Mouse (Mus musculus) retina, adult 2 months (tissue): Measurements from ENCODE around the gene Ispd.
"Not testable (repeated sequence)": the region's sequence is repeated elsewhere in the genome, so short reads cannot be mapped to it uniquely, and the experiment has no call there.

Experiments used
- DNase-seq: peaks from one replicate; pipeline ENCODE4 v3.0.0-alpha.2; 2012; ENCODE audit warnings: low read depth, low spot score

Gene Ispd

DNA sequence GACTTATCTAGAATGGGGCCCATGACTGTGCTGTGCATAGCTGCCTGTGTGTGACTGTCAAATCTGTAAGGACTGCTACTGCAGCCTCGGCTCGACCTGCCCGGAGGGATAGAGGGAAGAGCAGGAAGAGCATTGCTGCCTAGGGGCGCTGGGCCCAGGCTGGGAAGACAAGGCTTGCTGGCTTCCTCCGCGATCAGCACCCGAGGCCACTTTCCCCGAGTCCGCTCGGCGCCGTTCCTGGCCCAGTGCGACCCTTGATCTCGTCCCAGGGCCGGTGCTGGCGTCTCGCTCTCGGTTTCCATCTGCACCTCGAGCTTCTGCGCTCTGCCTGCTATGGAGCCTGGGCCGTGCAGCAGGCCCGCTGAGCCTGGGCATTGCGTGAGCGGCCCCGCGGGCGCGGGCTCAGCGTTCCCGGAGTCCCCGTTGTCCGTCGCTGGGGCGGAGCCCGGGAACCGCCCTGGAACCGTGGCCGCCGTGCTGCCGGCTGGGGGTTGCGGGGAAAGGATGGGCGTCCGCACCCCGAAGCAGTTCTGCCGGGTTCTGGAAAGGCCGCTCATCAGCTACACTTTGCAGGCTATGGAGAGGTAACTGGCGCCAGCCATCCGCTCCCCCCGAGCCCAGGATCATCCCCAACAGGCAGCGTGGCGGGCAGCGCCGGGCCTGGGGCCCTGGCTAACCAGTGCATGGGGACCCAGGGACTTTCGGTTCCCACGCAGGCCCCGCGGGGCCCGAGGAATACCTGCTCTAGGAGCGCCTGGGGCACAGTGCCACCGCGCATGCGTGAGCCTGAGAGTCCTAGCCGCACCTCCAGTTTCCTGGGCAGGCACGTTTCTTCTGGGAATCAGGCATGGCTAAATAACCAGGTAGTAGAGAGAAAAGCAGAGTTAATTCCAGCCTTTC, at the start of gene Ispd, which contains the start of gene D630036H23Rik:
Ispd (plus strand) TSS at position 10 of the 900 bp plus-strand sequence.
D630036H23Rik (minus strand) TSS at position 741 of the 900 bp plus-strand sequence.
- peak; percentile 72 for DNase-seq

DNA sequence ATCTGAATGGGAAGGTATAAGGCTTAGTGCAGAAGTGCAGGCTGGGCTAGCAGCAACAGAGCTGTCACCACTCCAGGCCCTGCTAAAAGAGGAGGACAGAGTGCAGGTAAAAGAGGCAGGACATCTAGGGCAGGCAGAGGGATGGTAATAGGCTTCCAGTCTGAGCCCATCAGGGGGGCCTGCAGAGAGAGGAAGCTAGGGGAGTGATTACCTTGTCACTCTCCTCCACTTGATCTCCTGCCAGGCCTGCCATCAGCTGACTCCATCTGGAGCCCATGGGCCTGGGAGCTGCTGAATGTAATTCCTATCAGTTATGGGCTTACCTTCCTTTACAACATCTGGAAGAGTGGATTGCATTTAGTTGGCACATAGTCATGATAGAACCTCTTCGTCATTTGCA, 48.6 kb upstream of the Ispd start:
- no peak for DNase-seq

DNA sequence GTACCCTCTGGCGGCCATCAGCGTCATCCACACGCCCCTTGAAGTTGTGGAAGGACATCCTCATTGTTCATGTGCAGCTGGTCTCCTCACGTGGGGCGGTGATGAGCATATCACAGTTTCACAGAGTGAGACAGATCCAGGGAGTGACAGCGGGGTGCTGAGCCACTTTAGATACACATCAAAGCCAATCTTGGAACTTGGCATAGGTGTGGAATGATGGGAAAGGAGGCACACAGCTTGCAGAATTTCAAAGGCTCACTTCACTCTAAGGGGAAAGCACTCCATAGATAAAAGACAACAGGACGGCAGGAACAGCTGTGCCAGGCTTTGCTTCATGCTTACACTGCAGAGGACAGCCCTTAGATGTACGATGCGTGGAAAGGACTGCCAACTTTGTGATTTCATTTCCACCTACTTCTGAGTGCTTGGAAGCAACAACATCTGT, 47.4 kb upstream of the Ispd start:
- no peak for DNase-seq

- DNase-seq: no peak
These were observed 37.1 kb upstream of the Ispd start for GRCm38 (mm10) chr12:36344131-36344530.

GRCm38 (mm10) chr12:36360064-36360463, 21.2 kb upstream of the Ispd start:
- no peak for DNase-seq

DNA sequence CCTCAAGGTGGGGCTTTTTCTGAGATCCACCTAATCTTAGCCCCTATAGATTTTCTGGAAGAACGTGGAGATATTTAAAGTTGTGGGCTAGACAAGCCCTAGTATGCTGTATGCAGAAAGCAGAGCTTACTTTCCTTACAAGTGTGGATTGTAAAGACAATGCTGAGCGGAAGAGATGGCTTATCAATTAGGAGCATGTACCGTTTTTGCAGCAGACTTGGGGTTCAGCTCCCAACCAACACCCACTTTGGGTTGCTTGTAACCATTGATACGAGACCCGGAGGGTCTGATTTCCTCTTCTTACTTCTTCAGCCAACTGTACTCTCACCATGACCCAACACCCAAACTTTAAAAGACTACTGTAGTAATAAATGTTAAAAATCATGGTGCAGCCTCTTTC, 20.6 kb upstream of the Ispd start:
- no peak for DNase-seq

DNA sequence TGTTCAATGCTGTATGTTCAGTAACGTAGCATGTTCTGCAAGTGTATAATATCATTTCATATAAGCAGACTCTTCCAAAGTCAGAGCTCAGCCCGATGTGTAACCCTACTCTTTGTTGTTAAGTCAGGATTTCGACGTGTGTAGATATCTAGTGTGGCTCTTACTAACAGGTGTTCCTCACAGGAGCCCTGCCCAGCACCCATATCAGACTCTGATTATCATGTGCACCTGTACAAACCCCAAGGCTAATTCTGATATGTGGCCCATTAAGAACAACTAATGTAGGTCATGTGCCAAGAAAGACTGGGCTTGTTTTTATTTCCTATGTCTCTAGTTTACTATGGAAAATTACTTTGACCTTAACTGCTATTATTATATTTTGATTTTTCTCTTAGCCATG, 17.2 kb upstream of the Ispd start:
- no peak for DNase-seq

GRCm38 (mm10) chr12:36373237-36373998, 7.8 kb upstream of the Ispd start:
- no peak for DNase-seq

DNA sequence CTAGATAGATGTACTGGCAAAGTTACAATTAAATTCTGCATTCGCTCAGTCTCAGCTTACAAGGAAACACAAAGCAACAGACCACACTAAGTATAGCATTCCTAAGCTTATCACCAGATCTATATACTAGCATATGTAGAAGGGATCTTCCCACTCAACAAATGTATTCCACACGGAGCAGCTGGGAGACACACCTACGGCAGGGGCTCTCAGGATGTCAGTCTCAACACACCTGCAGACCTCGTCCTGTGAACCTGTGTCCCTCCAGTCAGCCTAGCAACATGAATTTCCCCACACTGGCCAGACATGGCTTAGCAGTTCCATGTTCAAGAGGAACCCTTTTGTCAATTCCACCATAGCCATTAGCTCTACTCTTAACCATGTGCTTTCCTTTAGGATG, 4.9 kb upstream of the Ispd start:
- DNase-seq: not testable (repeated sequence)

GRCm38 (mm10) chr12:36380254-36380653, 996 bp upstream of the Ispd start:
- no peak for DNase-seq

GRCm38 (mm10) chr12:36380806-36381205, 444 bp upstream of the Ispd start:
- no peak for DNase-seq

DNA sequence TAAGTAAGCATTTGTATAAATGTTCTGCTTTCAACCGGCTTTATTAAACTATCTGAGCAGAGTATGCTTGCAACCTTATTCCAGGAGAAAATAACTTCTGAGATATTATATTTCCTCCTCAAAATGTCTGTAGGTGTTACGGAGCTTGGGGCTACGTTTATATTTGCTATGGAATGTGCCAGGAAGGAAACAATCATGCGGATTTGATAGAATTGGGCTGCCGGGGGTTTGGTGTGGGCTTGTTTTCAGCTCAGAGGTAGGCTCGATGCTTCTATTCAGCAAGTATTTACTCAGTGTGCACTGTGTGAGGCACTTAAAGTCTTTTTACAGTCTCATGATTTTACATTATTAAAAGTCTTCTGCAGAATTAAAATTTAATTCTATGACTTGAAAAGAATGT, 4.1 kb downstream of the Ispd start:
- DNase-seq: no peak

- no peak for DNase-seq
These were observed 5.7 kb downstream of the Ispd start for GRCm38 (mm10) chr12:36386991-36387390.

- no peak for DNase-seq
These were observed 13.9 kb downstream of the Ispd start for GRCm38 (mm10) chr12:36395115-36395514.

DNA sequence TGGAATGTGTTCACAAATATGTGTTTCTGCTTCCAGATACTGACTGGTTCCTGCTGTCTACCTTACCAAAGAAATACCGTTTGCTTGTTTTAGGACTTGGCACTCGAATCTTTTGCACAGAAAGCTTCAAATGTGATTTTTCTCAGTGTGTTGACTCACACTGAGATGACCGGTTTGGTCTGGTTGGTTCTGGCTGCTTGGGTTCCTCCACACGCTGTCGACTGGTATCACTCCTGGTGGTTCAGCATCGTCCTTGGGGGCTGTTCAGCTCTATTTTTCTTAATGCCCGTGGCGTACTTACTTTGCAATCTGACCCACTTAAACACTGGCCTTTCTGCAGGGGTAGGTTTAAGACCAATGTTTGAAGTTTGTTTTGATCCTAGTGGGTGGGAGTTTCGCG, 42.4 kb downstream of the Ispd start:
- DNase-seq: no peak

DNA sequence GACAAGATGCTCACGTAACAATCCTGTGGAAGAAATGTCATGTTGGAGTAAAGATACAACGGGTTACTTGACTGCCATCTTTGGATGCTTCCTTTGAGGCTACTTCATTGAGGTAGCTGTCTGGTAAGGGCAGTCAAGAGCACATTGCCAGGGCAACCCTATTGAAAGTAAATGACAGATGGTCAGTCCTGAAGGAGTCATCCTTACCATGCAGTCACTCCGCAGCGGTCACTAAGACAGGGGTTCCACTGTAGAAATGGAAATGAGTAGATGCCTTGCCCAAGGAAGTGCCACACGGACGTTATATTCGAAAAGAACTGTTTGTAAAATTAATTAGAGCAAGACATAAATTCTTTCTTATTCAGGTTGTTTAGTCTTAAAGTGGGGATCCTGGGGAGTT, 44.0 kb downstream of the Ispd start:
- no peak for DNase-seq

DNA sequence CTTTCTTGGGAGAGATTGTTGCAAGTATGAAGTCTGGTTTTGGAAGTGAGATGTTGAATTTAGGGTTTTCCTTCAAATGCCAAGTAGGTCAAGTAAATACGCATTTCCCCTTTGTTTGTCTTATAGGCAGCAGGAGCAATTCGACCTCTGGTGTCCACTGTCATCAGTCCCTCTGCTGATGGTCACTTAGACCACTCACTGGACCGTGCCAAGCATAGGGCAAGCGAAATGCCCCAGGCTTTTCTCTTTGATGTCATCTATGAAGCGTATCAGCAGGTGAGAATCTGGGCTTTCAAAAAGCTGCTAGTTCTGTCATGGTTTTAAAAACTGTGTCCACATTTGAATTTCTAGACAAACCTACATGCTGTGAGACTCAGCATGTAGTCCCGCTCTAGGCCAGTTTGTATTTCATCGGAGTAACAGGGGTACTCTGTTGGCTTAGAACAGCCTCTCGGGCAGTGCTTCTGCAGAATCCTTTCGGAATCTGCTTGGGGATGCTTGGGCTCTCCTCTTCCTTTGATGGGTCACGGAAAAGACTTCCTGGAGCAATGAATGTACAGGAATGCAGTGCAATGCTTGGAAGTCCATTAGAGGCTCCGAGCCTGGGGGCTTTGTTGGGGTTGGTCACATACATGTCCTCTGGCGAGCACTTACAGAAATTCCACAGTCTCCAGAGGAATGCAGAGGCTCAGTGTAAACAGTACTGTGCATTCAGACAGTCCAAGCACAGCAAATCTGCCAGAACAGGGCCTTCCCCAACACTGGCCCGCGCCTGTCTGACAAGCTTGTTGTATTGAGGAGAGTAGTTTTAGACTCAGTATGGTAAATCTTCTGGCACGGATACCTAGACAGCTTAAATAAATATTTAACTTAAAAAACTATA, 45.2 kb downstream of the Ispd start:
- no peak for DNase-seq

- no peak for DNase-seq
These were observed 55.7 kb downstream of the Ispd start for GRCm38 (mm10) chr12:36436956-36437355.

DNA sequence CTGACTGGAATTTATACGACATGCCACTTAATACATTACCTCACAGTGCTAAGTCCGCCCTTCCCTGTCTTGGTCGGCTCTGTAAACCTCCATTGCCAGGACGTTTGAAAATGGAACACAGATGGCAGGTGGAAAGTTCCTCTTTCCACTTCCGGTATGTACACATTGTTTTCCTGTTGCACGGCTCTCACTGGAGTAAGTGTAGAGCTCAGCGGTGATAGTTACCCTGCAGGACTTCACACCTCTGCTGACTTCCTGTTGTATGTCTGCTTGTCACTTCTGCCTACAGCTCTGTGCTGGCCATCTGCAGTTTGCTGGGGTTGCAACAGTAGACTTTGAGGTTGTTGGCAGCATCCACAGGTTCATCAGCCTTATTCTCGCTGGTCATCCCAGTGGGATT, 58.1 kb downstream of the Ispd start:
- DNase-seq: no peak

- DNase-seq: no peak
These were observed 74.8 kb downstream of the Ispd start for GRCm38 (mm10) chr12:36456002-36456401.

DNA sequence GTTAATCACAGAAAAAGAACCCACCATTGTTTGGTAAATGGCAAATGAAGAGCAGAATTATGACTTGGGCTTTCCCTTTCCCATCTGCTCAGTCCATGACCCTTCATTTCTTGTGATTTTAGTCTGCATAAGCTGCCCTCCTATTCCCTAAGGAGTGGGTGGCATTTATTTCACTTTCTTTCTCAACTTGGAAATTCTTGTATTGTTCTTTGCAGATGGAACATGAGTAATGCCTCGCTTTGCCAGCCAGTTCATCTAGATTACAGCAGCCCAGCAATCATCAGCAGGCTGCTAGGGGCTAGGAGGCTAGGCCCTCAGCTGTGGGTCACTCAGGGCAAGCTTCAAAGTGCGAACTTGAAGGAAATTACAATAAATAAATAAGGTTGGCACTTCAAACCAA, 76.5 kb downstream of the Ispd start:
- no peak for DNase-seq
